Mouse (Mus musculus) limb, embryonic 14.5 days (tissue): ENCODE data around the gene Vps26c. TPM values are rescaled to one million over a fixed set of nuclear protein-coding genes. Genes with fewer than 3 reads are reported as not detected.

Source experiments
- ATAC-seq: fragments of 200-750 bp; cut with Nextera tagmentation; 2 replicates; pipeline ENCODE4 v1.8.0; 2017; ENCODE audit warnings: low read depth, moderate number of reproducible peaks, moderate TSS enrichment; ENCODE audit not compliant: low FRiP score
- DNase-seq: peaks from one replicate; pipeline ENCODE4 v3.0.0-alpha.2; 2015; ENCODE audit warnings: low spot score
- H3K27ac ChIP-seq: fragments of 300-500 bp; sonication (generic); replicated peaks from 2 replicates; pipeline ENCODE4 v1.5.1; 2014; ENCODE audit warnings: low read depth, mild to moderate bottlenecking, low read length, moderate library complexity, mixed read lengths
- H3K27me3 ChIP-seq: fragments of 300-500 bp; sonication (generic); 2 replicates; pipeline ENCODE4 v1.6.1; 2014; ENCODE audit warnings: low read length, mixed read lengths; ENCODE audit not compliant: control insufficient read depth, insufficient read depth
- H3K36me3 ChIP-seq: fragments of 300-500 bp; sonication (generic); 2 replicates; pipeline ENCODE4 v1.6.1; 2014; ENCODE audit warnings: mild to moderate bottlenecking, low read length, moderate library complexity, mixed read lengths; ENCODE audit not compliant: control insufficient read depth, insufficient read depth
- H3K4me1 ChIP-seq: fragments of 300-500 bp; sonication (generic); 2 replicates; pipeline ENCODE4 v1.6.1; 2014; ENCODE audit warnings: antibody characterized with exemption, low read length, mixed read lengths; ENCODE audit not compliant: control insufficient read depth, insufficient read depth
- H3K4me2 ChIP-seq: fragments of 300-500 bp; sonication (generic); replicated peaks from 2 replicates; pipeline ENCODE4 v1.6.1; 2014; ENCODE audit warnings: low read depth, mild to moderate bottlenecking, low read length, moderate library complexity; ENCODE audit not compliant: severe bottlenecking
- H3K4me3 ChIP-seq: fragments of 300-500 bp; sonication (generic); replicated peaks from 2 replicates; pipeline ENCODE4 v1.5.1; 2014; ENCODE audit warnings: low read length
- H3K9ac ChIP-seq: fragments of 300-500 bp; sonication (generic); 2 replicates; pipeline ENCODE4 v1.6.1; 2014; ENCODE audit warnings: mild to moderate bottlenecking, low read depth, low read length, moderate library complexity; ENCODE audit not compliant: severe bottlenecking
- H3K9me3 ChIP-seq: fragments of 300-500 bp; sonication (generic); 2 replicates; pipeline ENCODE4 v1.6.1; 2016; ENCODE audit warnings: low read length; ENCODE audit not compliant: control insufficient read depth
- POLR2A ChIP-seq: fragments of 200-500 bp; IDR thresholded peaks from 2 replicates; pipeline ENCODE4 v1.8.0; 2012; ENCODE audit warnings: inconsistent platforms, mild to moderate bottlenecking, moderate library complexity, borderline replicate concordance; ENCODE audit not compliant: insufficient read depth, insufficient read length; ENCODE audit errors: extremely low read depth
- WGBS: fragments of 180-500 bp; shearing (Covaris S2); extraction: QIAGEN DNeasy Blood & Tissue Kit; methylation state at CpG from one replicate; pipeline ENCODE4 v1.1.7; 2014; 5-methylcytosine and 5-hydroxymethylcytosine counted together
- polyA plus RNA-seq, 2 experiments: library from polyadenylated mRNA; depleted of rRNA in 1 of 2; stranded (reverse) in 1 of 2; unstranded in 1 of 2; fragments of >200 nt; fragmentation: Nextera tagmentation in 1 of 2; extraction: Ambion mirVana in 1 of 2; gene quantifications; 2 replicates each; pipeline versions ENCODE4 v1.2.1 to v1.2.3; 2012 to 2014

Gene Vps26c
- polyA plus RNA-seq, 2 experiments: 50.3 to 55.0 TPM

DNA sequence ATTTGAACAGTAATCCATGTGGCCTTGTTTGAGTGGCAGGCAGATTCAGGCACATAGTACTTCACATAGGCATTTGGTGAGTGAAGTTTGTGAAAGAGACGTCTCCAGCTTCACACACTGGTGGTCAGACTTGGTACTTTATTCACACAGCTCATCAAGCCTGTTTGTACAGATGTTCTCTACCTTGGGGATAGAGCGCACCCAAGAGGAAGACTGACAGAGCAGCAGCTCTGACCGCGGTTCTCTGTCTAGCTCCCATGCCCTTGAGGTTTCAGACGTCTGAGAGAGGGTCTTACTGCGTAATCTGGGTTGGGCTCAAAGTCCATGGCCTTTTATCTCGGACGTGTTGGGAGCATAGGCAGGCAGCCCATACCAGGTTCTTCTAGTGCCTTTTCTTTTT, 77.5 kb downstream of the Vps26c start:
- Histone ChIP-seq H3K4me1 (no peaks in the 10 kb centered on the region), H3K4me3 (no peak overlapping the region), H3K9ac (no peak overlapping the region), H3K27me3 (no peaks in the 10 kb centered on the region), H3K9me3 (no peaks in the 10 kb centered on the region), H3K36me3 (peaks cover 86% of the 10 kb centered on the region), H3K4me2 (no peak overlapping the region), H3K27ac (no peak overlapping the region)
- DNase-seq (no peak), ATAC-seq (no peak)
- 84% methylated on average over 8 of the region's 8 CpGs for WGBS
- no peak for TF ChIP-seq POLR2A

Other genes with a start within 250 kb of the Vps26c start
- 6.1 and 7.1 TPM in 2 replicates for gene Hlcs, start 213.3 kb downstream of the Vps26c start, polyA plus RNA-seq (2012; rRNA removed)
- gene Hlcs, start 213.3 kb downstream of the Vps26c start, polyA plus RNA-seq (2014; fragmentation: Nextera tagmentation; extraction: Ambion mirVana): 6.3 and 6.4 TPM in 2 replicates
- gene Ripply3, start 198.4 kb downstream of the Vps26c start, polyA plus RNA-seq (2012; rRNA removed): 2.3 and 2.9 TPM in 2 replicates
- gene Ripply3, start 198.4 kb downstream of the Vps26c start, polyA plus RNA-seq (2014; fragmentation: Nextera tagmentation; extraction: Ambion mirVana): 5.2 TPM in 2 replicates
- 113 and 123 TPM in 2 replicates for gene Ttc3, start 156.2 kb downstream of the Vps26c start, polyA plus RNA-seq (2012; rRNA removed)
- gene Ttc3, start 156.2 kb downstream of the Vps26c start, polyA plus RNA-seq (2014; fragmentation: Nextera tagmentation; extraction: Ambion mirVana): 294 and 297 TPM in 2 replicates
- 75.3 and 83.2 TPM in 2 replicates for gene Pigp, start 155.0 kb downstream of the Vps26c start, polyA plus RNA-seq (2012; rRNA removed)
- gene Pigp, start 155.0 kb downstream of the Vps26c start, polyA plus RNA-seq (2014; fragmentation: Nextera tagmentation; extraction: Ambion mirVana): 86.3 and 101 TPM in 2 replicates
- 35.0 and 45.1 TPM in 2 replicates for gene Dyrk1a, start 43.2 kb upstream of the Vps26c start, polyA plus RNA-seq (2012; rRNA removed)
- gene Dyrk1a, start 43.2 kb upstream of the Vps26c start, polyA plus RNA-seq (2014; fragmentation: Nextera tagmentation; extraction: Ambion mirVana): 12.3 and 15.1 TPM in 2 replicates